Mouse (Mus musculus): ENCODE measurements around the gene Mum1.

Gene Mum1

DNA sequence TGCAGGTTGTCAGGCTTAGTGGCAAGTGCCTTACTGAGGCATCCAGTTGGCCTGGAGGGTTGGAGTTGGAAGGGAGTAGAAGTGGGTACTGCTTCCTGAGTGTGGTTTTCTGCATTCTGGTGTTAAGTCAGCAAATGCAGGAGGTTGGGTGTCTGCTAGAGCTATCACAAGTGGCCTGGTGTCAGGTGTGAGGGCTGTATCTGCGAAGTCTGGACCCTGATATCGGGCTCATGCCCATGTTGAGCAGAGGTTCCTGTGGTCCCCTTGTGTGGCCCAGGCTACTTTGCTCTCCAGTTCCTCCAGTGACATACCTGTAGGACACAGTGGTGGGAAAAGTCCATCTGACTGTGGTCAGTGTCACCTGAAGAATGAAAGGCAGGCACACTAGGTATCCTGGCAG, 43.9 kb downstream of the Mum1 start:
- in situ Hi-C loops (cut with MboI, MseI): no loop called here

- in situ Hi-C loops (cut with MboI, MseI): no loop called here
Observed at GRCm38 (mm10) chr10:80270734-80271181, 44.5 kb downstream of the Mum1 start.

GRCm38 (mm10) chr10:80271186-80271843, 45.1 kb downstream of the Mum1 start:
- in situ Hi-C loops (cut with MboI, MseI): no loop called here

DNA sequence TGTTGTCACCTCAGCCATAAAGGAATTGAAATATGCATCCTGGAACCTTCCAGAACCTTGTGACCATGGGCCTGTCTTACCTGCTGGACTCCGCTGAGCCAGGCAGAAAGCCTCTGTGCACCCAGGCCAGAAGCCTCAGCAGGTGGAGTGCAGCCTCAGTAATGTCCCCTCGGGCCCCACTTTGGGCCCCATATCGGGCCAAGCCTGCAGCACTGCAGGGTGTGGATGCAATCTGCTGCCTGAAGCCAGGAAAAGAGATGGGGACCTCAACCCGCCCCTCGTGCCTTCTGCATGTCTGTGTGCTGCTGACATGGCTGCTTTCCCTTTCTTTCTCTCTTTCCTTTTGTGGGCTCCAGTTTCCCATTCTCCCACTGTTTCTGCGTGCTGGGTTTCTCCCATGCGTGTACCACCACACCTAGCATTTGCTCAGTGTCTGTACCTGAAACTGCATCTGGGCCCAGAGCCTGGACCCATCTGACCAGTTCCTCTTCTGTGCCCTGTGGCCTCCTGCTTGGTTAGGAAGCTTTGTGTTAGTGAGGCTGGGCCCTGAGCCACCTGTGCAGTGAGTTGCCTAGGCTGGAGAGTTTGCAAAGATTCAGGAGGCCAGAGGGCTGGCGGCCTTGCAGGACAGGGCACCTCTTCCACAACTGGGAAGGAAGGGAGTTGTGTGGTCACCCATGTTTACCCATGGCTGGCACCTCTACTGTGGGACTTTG, 45.8 kb downstream of the Mum1 start:
- in situ Hi-C loops (cut with MboI, MseI): no loop called here

DNA sequence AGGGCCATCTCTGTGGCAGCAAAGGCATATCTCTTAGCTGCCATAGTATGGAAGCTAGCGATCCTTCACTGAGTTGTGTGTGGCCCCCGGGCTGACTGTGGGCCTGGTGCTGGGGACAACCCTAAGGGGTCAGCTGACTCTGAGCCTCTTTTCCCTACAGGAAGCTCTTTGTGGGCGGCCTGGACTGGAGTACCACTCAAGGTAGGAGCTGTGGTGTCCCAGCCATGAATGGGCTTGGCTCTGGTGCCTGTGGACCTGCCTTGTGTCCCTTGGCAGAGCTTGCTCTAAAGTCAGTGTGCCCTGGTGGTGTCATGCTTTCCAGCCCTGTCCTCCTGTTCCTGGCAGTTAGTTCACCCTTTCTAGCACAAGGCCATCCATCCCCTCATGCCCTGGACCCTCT, 47.6 kb downstream of the Mum1 start:
- in situ Hi-C loops (cut with MboI, MseI): no loop called here

- in situ Hi-C loops (cut with MboI, MseI): no loop called here
Observed at GRCm38 (mm10) chr10:80276238-80276637, 50.0 kb downstream of the Mum1 start.

- in situ Hi-C loops (cut with MboI, MseI): no loop called here
Observed at GRCm38 (mm10) chr10:80278390-80278789, 52.2 kb downstream of the Mum1 start.

DNA sequence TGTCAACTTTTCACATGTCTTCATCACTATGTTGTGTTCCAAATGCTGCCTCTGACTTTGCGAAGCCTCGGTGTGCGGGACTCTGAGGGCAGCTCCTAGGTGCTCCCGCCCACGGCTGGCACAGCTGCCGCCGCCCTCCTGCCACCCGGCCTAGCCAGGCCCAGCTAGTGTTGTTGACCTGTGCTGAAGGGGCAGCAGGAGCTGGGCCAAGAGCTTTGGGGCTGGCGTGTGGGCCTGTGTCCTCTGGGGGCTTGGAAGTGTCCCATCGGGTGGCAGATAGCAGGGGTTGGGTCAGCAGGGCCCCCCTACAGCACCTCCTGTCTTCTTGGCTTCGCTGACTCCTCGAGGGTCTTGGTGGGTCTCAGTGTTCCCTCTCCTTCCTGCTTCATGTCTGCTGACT, 53.0 kb downstream of the Mum1 start:
- in situ Hi-C loops (cut with MboI, MseI): no loop called here

DNA sequence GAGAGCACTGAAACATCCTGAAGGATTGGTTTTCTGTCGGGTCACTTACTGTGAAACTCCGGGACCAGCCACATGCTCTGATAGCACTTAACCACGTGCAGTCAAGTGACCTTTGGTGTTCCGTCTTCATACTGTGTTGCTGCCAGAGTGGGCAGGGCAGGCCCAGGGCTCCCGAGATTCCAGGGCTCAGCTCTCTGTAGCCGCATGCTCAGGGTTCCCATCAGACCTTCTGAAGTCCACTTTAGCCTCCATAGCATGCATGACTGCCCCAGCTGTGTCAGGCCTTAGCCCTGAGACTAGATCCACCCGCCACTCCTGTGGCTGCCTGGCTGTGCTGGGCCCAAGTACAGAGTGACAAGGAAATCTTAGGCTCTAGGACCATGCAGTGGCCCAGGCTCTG, 55.1 kb downstream of the Mum1 start:
- in situ Hi-C loops (cut with MboI, MseI): no loop called here

- in situ Hi-C loops (cut with MboI, MseI): no loop called here
Observed at GRCm38 (mm10) chr10:80281921-80282371, 55.7 kb downstream of the Mum1 start.

DNA sequence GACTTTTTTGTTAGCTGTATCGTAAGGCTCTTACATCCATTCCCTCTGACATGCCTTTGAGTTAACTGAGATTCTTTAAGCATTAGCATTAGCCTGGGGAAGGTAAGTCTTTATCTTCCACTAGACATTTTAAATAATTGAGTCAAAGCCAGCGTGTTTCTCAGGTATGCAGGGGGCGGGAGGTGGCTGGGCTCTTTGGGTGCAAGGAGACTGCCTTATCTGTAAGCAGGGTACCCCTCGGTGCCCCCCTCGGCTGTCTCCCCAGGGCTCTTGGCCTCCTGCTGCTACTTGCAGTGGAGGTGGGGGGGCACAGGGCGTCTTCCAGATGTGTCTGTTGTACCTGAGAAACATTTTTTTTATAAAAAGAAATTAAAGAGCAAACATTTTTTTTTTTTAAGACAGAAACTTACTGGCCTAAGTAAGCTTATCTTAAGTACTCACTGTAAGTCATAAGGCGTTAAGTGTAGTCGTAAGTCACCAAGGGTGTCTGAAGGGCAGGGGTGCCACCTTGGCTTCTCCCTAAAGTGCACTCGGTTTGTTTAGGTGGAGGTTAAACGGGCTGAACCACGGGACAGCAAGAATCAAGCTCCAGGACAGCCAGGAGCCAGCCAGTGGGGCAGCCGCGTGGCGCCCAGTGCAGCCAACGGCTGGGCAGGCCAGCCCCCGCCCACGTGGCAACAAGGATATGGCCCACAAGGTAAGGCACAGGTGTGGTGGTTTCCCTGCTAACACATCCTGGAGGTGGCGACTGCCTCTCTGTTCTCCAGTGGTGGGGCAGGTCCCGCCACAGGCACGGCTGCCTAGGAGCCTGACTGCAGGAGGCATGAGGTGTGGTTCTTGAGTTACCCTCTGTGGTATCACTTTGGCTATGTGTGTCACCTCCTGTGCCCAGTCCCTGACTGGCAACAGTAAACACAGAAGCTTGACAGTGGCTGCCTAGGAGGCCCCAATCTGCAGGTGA, 56.5 kb downstream of the Mum1 start:
- in situ Hi-C loops (cut with MboI, MseI): no loop called here

- in situ Hi-C loops (cut with MboI, MseI): no loop called here
Observed at GRCm38 (mm10) chr10:80285222-80286070, 59.2 kb downstream of the Mum1 start.

DNA sequence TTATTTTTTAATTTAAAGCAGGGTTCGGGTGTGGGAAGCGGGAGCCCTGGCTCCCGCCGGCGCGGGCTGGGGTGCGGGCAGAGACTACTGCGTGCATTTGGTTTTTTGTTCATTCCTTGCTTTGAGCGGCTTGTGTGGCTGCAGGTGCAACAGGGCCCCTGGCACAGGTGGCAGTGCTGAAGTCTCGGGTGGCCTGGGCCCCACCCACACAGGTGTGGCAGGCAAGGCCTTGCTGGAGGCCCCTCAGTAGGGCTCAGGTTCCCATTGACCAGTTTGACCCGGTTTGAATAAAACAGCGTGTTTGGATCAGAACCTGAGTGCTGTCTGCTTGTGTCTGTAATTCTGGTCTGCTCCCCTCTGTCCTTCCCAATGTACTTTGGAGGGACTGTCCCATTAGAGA, 61.9 kb downstream of the Mum1 start:
- in situ Hi-C loops (cut with MboI, MseI): no loop called here

DNA sequence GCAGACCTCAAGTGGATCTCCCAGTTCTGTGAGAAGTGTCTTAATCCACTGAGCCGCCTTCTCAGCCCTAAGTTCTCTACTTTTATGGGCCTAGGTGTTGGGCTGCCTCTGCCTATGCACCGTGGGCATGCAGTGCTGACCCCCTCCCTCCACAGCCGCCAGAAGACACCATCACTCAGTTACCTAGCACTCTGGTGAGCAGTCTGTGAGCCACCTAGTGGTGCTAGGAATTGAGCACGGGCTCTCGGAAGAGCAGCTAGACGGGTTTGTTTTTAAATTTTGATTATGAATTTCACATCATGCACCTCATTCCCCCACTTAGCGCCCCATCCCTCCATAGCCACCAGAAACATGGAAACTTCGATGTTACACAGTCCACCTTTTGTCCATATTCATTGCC, 62.4 kb downstream of the Mum1 start:
- in situ Hi-C loops (cut with MboI, MseI): no loop called here

DNA sequence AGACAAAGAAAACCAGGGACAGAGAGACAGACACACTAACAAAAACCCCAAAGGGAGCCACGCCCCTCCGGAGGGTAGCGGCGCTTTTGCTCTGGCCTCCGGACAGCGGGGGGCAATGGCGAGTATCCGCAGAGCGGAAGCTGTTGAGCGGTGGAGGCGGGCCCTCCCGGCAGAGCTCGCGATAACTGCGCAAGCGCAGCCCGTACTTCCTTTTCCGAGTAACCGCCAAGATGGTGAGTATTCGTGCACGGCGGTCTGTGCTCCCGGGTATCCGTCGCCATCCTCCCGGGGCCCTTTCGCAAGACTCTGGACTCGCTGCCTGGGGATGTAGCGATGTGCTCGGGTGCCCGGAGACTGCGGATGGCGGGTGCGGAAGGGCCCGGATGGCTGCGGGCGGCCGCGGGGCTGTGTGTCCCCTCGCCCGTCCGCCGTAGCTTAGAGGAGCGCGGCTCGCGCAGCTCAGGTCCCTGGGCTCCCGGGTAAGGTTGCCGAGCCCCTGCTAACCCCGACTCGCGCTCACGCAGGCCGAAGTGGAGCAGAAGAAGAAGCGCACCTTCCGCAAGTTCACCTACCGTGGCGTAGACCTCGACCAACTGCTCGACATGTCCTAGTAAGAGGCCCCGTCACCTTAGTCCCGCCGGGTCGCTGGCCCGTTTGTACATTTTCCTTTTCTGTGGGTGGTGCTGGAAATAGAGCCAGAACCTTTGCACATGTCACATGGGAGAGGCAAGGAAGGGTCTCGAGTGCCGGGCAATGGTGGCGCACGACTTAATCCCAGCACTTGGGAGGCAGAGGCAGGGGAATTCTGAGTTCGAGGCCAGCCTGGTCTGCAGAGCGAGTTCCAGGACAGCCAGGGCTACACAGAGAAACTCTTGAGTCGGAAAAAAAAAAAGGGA, 66.3 kb downstream of the Mum1 start, which contains the start of gene Rps15:
Rps15 (plus strand) TSS at position 203 of the 896 bp plus-strand sequence.
- in situ Hi-C loops (cut with MboI, MseI): no loop called here

- in situ Hi-C loops (cut with MboI, MseI): no loop called here
Observed at GRCm38 (mm10) chr10:80293325-80293724, 67.1 kb downstream of the Mum1 start.

Data from T-helper 1 cell (primary cell).